Mouse (Mus musculus): ENCODE measurements around the gene Ascl3. TPM values are rescaled to one million over a fixed set of nuclear protein-coding genes. Genes with fewer than 3 reads are reported as not detected.

Ascl3 gene
- total RNA-seq, 2 experiments from 2014 or later, result not detected

DNA sequence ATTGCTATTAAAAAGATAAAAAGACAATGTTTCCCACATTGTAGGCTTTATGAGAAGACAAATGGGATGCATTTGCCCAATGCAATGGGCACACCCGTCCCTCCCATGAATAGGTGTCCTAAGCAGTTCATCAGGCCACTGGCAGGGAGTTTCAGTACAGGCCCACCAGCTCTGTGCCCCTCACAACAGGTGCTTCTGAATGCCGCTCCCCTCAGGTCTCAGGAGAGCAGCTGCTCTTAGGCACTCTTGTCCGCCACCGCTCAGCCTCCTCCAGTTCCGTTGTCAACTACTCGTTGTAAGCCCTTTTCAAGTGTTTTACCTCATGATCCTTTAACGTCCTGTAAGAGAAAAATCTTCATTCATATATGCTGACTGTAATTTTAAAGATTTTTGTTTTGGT, 19.3 kb downstream of the Ascl3 start:
- intact Hi-C loops (cut with DNase I), result no loop called here
- no peak for DNase-seq

DNA sequence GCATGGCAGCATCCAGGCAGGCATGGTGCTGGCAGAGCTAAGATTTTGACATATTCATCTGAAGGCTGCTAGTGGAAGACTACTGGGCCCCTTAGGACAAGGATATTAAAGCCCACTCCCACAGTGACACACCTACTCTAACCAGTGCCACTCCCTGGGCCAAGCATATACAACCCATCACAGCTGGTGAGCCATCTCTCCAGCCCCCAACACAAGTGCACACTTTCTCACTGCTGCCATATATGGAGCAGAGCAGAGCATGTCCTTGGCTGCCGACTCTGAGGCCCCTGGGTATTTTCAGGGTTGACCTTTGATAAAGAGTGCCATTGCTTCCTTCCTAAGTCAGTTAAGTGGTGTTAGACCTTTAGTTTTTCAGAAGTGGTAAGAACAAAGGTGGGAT, 21.5 kb downstream of the Ascl3 start:
- intact Hi-C loops (cut with DNase I), result no loop called here
- no peak for DNase-seq

GRCm38 (mm10) chr7:109708961-109709382, 22.6 kb downstream of the Ascl3 start:
- intact Hi-C loops (cut with DNase I), result loop anchor here (5.0 to 10.0 kb wide), 2 partner anchors 83 to 376 kb away; no protein-coding TSS in a partner anchor
- peak; percentile 68 to 75 for DNase-seq

DNA sequence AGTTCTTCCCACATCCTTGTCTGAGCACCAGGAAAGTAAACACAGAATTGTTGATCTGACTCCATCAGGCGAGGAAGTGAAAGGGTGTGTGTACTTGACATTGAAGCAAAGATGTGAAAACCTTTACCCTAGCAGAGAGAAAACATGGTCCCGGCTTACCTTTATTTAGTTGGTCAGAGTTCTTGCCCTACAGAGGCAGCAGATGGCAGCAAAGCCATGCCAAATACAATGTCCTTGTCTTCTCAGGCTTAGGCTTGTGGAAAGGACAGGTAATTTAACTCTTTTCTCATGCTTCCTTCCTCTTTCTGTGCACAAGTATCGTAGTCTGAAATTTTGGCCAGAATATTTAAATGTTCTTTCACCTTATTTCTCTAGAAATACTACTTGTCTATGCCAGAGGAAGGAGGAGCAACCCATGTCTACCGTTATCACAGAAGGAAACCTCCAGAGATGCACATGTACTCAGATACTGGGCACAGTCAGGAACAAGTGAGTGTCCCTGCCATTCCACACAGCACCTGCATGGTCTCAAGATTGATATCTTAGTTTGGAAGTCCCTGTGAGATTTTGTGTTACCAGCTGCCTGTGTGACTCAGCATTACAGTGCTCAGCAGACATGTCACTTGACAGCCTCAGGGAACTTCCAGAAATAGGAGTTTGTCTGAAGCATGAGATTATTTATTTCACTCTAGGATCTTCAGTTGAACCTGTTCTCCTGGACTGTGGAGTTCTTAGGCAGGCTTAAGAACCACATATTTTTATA, 24.3 kb downstream of the Ascl3 start:
- intact Hi-C loops (cut with DNase I), result loop anchor here (2.0 to 10.0 kb wide), 3 partner anchors 85 to 378 kb away; no protein-coding TSS in a partner anchor
- peak; percentile 70 to 77 for DNase-seq

- intact Hi-C loops (cut with DNase I), result loop anchor here (2.0 to 10.0 kb wide), 3 partner anchors 34 to 380 kb away; no protein-coding TSS in a partner anchor
- DNase-seq, result no peak
Measured at GRCm38 (mm10) chr7:109704461-109704860, 27.1 kb downstream of the Ascl3 start.

- intact Hi-C loops (cut with DNase I), result loop anchor here (2.0 to 10.0 kb wide), 3 partner anchors 33 to 381 kb away; no protein-coding TSS in a partner anchor
- no peak for DNase-seq
Measured at GRCm38 (mm10) chr7:109704016-109704377, 27.5 kb downstream of the Ascl3 start.

- intact Hi-C loops (cut with DNase I), result loop anchor here (2.0 to 10.0 kb wide), 3 partner anchors 33 to 381 kb away; no protein-coding TSS in a partner anchor
Measured at GRCm38 (mm10) chr7:109703190-109704015, 28.1 kb downstream of the Ascl3 start, which contains the start of the genes St5 and Akip1. St5 (minus strand) TSS chr7:109703605. Akip1 (plus strand) TSS chr7:109703690.

DNA sequence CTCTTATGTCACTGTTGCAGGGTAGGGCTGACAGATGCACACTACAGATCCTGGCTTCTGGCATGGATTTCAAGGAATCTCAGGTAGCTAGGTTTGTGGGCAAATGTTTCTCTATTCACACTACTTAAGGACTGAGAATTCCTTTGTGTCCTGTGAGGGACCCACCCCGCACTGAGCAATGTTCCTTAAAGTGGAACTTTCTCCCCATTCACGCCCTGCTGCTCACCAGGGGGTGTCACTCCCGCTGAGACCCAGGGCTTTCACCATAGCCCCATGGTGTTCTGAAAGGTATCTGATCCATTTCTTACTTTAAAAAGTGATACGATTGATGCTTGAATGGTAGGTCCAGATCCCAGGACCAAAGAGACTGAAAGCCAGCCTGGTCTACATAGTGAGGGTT, 28.8 kb downstream of the Ascl3 start:
- intact Hi-C loops (cut with DNase I), result loop anchor here (5.0 to 10.0 kb wide), 2 partner anchors 175 to 382 kb away; no protein-coding TSS in a partner anchor
- no peak for DNase-seq

More at GRCm38 (mm10) chr7:109703190-109704015, 28.1 kb downstream of the Ascl3 start, which contains the start of the genes St5 and Akip1:
- DNase-seq, result peak; percentile 96 to 98

DNA sequence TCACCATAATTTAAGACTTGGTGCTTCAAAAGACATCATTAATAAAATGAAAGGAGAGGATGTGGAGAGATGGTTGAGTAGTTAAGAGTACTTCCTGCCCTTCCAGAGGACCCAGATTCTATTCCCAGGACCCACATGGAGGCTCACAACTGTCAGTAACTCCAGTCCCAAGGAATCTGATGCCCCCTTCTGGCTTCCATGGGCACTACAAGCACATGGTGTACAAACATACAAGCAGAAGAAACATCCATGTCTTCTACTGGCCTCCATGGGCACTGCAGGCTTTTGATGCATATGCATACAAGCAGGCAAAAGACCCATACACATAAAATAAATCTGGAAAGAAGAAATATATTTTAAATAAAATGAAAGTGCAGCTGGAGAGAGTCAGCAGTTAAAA, 31.3 kb downstream of the Ascl3 start:
- intact Hi-C loops (cut with DNase I), result loop anchor here (5.0 to 10.0 kb wide), 2 partner anchors 173 to 385 kb away; no protein-coding TSS in a partner anchor
- no peak for DNase-seq

DNA sequence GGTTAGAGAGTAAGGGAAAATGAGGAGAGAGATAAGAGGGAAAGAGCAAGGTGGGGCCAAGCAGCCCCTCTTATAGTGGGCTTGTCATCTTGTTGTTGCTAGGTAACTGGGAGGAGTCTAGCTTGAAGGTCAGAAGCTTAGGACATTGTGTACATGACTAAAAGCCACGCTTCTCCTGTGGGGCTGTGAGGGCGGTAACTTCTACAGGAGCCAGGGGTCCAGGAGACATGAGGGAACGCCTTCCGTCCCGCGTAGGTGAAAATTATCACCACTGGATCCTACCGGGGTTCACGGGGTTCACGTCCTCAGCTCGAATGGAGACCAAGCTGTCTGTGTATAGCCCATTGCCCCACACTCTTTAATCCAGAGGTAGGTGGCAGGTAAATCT, 36.2 kb downstream of the Ascl3 start:
- intact Hi-C loops (cut with DNase I), result no loop called here
- no peak for DNase-seq

- DNase-seq, result no peak
- intact Hi-C loops (cut with DNase I), result no loop called here
Measured at GRCm38 (mm10) chr7:109694576-109695338, 36.8 kb downstream of the Ascl3 start.

GRCm38 (mm10) chr7:109690961-109691360, 40.6 kb downstream of the Ascl3 start:
- intact Hi-C loops (cut with DNase I), result no loop called here
- peak; percentile 32 to 37 for DNase-seq

GRCm38 (mm10) chr7:109690101-109690500, 41.4 kb downstream of the Ascl3 start:
- no peak for DNase-seq
- intact Hi-C loops (cut with DNase I), result no loop called here

- intact Hi-C loops (cut with DNase I), result no loop called here
- DNase-seq, result no peak
Measured at GRCm38 (mm10) chr7:109686585-109687128, 44.9 kb downstream of the Ascl3 start.

GRCm38 (mm10) chr7:109680879-109681278, 50.6 kb downstream of the Ascl3 start:
- intact Hi-C loops (cut with DNase I), result no loop called here
- no peak for DNase-seq

DNA sequence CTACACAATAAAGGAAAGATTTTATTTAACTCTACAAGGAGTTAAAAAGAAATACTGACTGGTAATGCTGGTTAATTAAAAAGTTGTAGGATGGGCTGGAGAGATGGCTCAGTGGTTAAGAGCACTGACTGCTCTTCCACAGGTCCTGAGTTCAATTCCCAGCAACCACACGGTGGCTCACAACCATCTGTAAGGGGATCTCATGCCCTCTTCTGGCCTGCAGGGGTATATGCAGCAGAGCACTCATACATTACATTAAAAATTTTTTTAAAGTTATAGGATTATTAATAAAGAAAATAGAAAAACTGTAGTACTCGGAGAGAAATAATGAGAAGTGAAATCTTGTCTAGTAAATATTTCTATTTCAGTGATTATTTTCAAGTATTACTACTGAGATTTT, 51.2 kb downstream of the Ascl3 start:
- DNase-seq, result no peak
- intact Hi-C loops (cut with DNase I), result no loop called here

Data from heart, postnatal 10 days (tissue).